8 mouse cellular contexts compared by ENCODE assay signal in the genomic region with DNA sequence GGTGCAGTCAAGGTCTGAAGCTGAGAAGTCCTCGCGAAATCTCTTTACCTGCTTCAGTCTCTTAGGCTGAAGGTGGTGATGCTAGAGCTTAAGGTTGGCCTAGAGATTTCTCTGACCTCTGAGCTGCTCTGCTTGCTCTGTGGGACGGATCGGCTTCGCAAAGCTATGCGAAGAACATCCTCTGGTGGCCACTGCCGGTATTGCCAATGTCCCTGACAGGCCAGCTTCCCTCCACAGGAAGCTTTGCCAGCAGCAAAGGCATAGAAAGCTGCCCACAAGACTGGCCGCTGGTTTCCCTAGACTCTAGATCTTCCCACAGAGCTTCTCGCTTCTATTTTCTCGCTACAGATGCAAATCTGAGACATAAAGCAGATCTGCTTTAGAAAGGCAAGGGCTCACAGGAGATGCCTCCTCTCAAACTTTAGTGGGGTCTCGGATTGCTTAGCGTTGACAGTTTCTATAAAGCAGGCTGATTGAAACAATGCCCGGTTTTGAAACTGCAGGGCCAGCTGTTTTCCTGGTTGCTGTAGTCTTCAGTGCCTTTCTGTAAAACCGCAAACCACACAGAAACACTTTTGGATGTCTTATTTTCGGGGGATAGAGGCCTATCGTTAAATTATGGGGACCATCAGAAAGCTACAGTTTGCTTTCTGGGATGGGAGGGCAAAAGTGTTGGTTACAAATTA.
DNase-seq lines count a peak whose midpoint lies in the region; ATAC-seq and TF ChIP-seq lines count a peak whose summit lies in the region.

No protein-coding gene starts in this region.

- intact Hi-C loops in heart, adult 2 months (cut with DNase I): loop anchor here (5.0 kb wide), 1 partner anchor 282 kb away; no protein-coding TSS in a partner anchor
- intact Hi-C loops in left cerebral cortex, postnatal 4 days (cut with DNase I): no loop called here

- no peaks in the 10 kb centered on the region for H3K36me3 ChIP-seq in embryonic facial prominence, embryonic 10.5 days (replicated peaks)
- H3K36me3 ChIP-seq in heart, adult 2 months (ENCODE audit: control insufficient read depth, insufficient read depth, low read length): no peaks in the 10 kb centered on the region
- no peaks in the 10 kb centered on the region for H3K36me3 ChIP-seq in midbrain, embryonic 15.5 days (replicated peaks)
- no peaks in the 10 kb centered on the region for H3K36me3 ChIP-seq in spleen, adult 2 months (ENCODE audit: control insufficient read depth, insufficient read depth, low read length)

- no peaks in the 10 kb centered on the region for H3K79me2 ChIP-seq in heart, adult 2 months (replicated peaks; ENCODE audit: control insufficient read depth, insufficient read depth, low read length)

- TF ChIP-seq CTCF in heart, adult 2 months (IDR thresholded peaks at IDR 0.05): peak; percentile 93
- TF ChIP-seq CTCF in spleen, adult 2 months (IDR thresholded peaks at IDR 0.05; ENCODE audit: extremely low read depth, insufficient read depth, insufficient read length, insufficient replicate concordance): peak; percentile 30; the same call in 1 of the 2 replicates

- no peak for TF ChIP-seq POLR2A in heart, adult 2 months (IDR thresholded peaks at IDR 0.05; ENCODE audit: insufficient read depth, low read depth, low read length)
- no peak for TF ChIP-seq POLR2A in spleen, adult 2 months (IDR thresholded peaks at IDR 0.05; ENCODE audit: low read depth, low read length)

- H3K4me2 ChIP-seq in midbrain, embryonic 15.5 days: no peak overlapping the region

- H3K4me3 ChIP-seq in embryonic facial prominence, embryonic 10.5 days: no peak overlapping the region
- H3K4me3 ChIP-seq in heart, adult 2 months: no peak overlapping the region
- no peak overlapping the region for H3K4me3 ChIP-seq in midbrain, embryonic 15.5 days
- H3K4me3 ChIP-seq in spleen, adult 2 months (ENCODE audit: extremely low read depth, insufficient read depth, insufficient read length): no peak overlapping the region

- no peaks in the 10 kb centered on the region for H3K27me3 ChIP-seq in embryonic facial prominence, embryonic 10.5 days (replicated peaks; ENCODE audit: low read depth, poor library complexity, severe bottlenecking)
- H3K27me3 ChIP-seq in heart, adult 2 months (ENCODE audit: control insufficient read depth, insufficient read depth, low read length): no peaks in the 10 kb centered on the region
- no peaks in the 10 kb centered on the region for H3K27me3 ChIP-seq in midbrain, embryonic 15.5 days (replicated peaks)
- H3K27me3 ChIP-seq in spleen, adult 2 months (ENCODE audit: control insufficient read depth, insufficient read depth, low read length): no peaks in the 10 kb centered on the region

- no peak for TF ChIP-seq EP300 in heart, adult 2 months (IDR thresholded peaks at IDR 0.05; ENCODE audit: insufficient read depth, low read depth, low read length)

- no peak overlapping the region; the same call in 1 of the 2 replicates for H3K27ac ChIP-seq in embryonic facial prominence, embryonic 10.5 days (replicated peaks)
- peak overlapping the region; percentile 20; the same call in 1 of the 2 replicates for H3K27ac ChIP-seq in heart, adult 2 months
- H3K27ac ChIP-seq in midbrain, embryonic 15.5 days: no peak overlapping the region
- no peak overlapping the region for H3K27ac ChIP-seq in spleen, adult 2 months (ENCODE audit: insufficient read depth, low read length)

- no peaks in the 10 kb centered on the region for H3K9me3 ChIP-seq in embryonic facial prominence, embryonic 10.5 days
- no peaks in the 10 kb centered on the region for H3K9me3 ChIP-seq in midbrain, embryonic 15.5 days

- H3K9ac ChIP-seq in heart, adult 2 months (ENCODE audit: low read depth, low read length): no peak overlapping the region
- H3K9ac ChIP-seq in midbrain, embryonic 15.5 days: no peak overlapping the region

- 0 out of 2 replicates have a peak, but pooled peaks cover 6% of the 10 kb centered on the region for H3K4me1 ChIP-seq in embryonic facial prominence, embryonic 10.5 days
- H3K4me1 ChIP-seq in heart, adult 2 months (ENCODE audit: control insufficient read depth, insufficient read depth, low read length): no peaks in the 10 kb centered on the region
- no peaks in the 10 kb centered on the region for H3K4me1 ChIP-seq in midbrain, embryonic 15.5 days
- no peaks in the 10 kb centered on the region for H3K4me1 ChIP-seq in spleen, adult 2 months (ENCODE audit: control insufficient read depth, insufficient read depth, insufficient read length)

- 33% methylated on average over 16 of the region's 16 CpGs for WGBS in embryonic facial prominence, embryonic 10.5 days
- WGBS in heart, adult 2 months: 36% methylated on average over 16 of the region's 16 CpGs
- 33% methylated on average over 16 of the region's 16 CpGs for WGBS in midbrain, embryonic 15.5 days
- WGBS in spleen, adult 2 months: 18% methylated on average over 16 of the region's 16 CpGs

- peak; percentile 85 for ATAC-seq in midbrain, embryonic 15.5 days (replicated peaks)

- DNase-seq in urinary bladder, adult 18-20 months (ENCODE audit: low spot score in 2 of 2): peak; percentile 2 to 19
- DNase-seq in urinary bladder, adult 2 months (ENCODE audit: low spot score): no peak
- peak; percentile 86 for DNase-seq in embryonic facial prominence, embryonic 10.5 days (ENCODE audit: low spot score)
- peak; percentile 51 to 77 for DNase-seq in heart, adult 2 months
- peak; percentile 72 for DNase-seq in kidney, adult 18-20 months
- DNase-seq in left cerebral cortex, postnatal 4 days: peak; percentile 88
- peak in 1 of 2 experiments; percentile 47 for DNase-seq in spleen, adult 2 months (ENCODE audit: low read depth in 1 of 2, low spot score in 2 of 2)
